Mouse (Mus musculus): ENCODE measurements at regions not wholly inside any gene's neighbourhood (a gene's known extent, or its start where the extent isn't known, plus 50 kb on each side); places are given as distances from the start of the nearest gene placed in this dataset.

- H3K4me2 ChIP-seq (replicated peaks; ENCODE audit: low read depth, low read length): no peak overlapping the region
- no peak overlapping the region for H3K4me3 ChIP-seq (ENCODE audit: low read length)
- 87% methylated on average over 2 of the region's 2 CpGs for WGBS
- H3K36me3 ChIP-seq (ENCODE audit: insufficient read depth, low read length): no peaks in the 10 kb centered on the region
- H3K27me3 ChIP-seq (ENCODE audit: insufficient read depth, low read length): no peaks in the 10 kb centered on the region
- ATAC-seq (ENCODE audit: low FRiP score, low TSS enrichment): no peak
- 0 out of 2 replicates have a peak, but pooled peaks cover 3% of the 10 kb centered on the region for H3K4me1 ChIP-seq (ENCODE audit: insufficient read depth, low read length)
- H3K9me3 ChIP-seq (ENCODE audit: low read length): no peaks in the 10 kb centered on the region
- no peak overlapping the region for H3K27ac ChIP-seq (ENCODE audit: low read length)
- H3K9ac ChIP-seq (replicated peaks; ENCODE audit: low read length): no peak overlapping the region
Measured at GRCm38 (mm10) chr1:169439621-169440020, 91.6 kb downstream of the Nuf2 start.

GRCm38 (mm10) chr1:169438006-169438405 is 93.3 kb downstream of the Nuf2 start:
- H3K36me3 ChIP-seq (ENCODE audit: insufficient read depth, low read length): no peaks in the 10 kb centered on the region

GRCm38 (mm10) chr1:169422408-169422807 is 108.9 kb downstream of the Nuf2 start:
- Histone ChIP-seq H3K9ac (replicated peaks; ENCODE audit: low read length) (no peak overlapping the region), H3K27me3 (ENCODE audit: insufficient read depth, low read length) (no peaks in the 10 kb centered on the region), H3K9me3 (ENCODE audit: low read length) (no peaks in the 10 kb centered on the region), H3K36me3 (ENCODE audit: insufficient read depth, low read length) (no peaks in the 10 kb centered on the region), H3K27ac (ENCODE audit: low read length) (no peak overlapping the region), H3K4me1 (ENCODE audit: insufficient read depth, low read length) (no peaks in the 10 kb centered on the region), H3K4me3 (ENCODE audit: low read length) (no peak overlapping the region), H3K4me2 (replicated peaks; ENCODE audit: low read depth, low read length) (no peak overlapping the region)
- WGBS: 64% methylated on average over 3 of the region's 3 CpGs
- ATAC-seq (ENCODE audit: low FRiP score, low TSS enrichment): no peak

More at GRCm38 (mm10) chr1:169438006-169438405, 93.3 kb downstream of the Nuf2 start:
- Histone ChIP-seq H3K9ac (replicated peaks; ENCODE audit: low read length) (no peak overlapping the region), H3K27me3 (ENCODE audit: insufficient read depth, low read length) (no peaks in the 10 kb centered on the region), H3K4me1 (ENCODE audit: insufficient read depth, low read length) (0 out of 2 replicates have a peak, but pooled peaks cover 3% of the 10 kb centered on the region), H3K27ac (ENCODE audit: low read length) (no peak overlapping the region), H3K4me2 (replicated peaks; ENCODE audit: low read depth, low read length) (no peak overlapping the region), H3K9me3 (ENCODE audit: low read length) (no peaks in the 10 kb centered on the region), H3K4me3 (ENCODE audit: low read length) (no peak overlapping the region)
- WGBS: 90% methylated on average over 3 of the region's 3 CpGs
- no peak for ATAC-seq (ENCODE audit: low FRiP score, low TSS enrichment)

- ATAC-seq (ENCODE audit: low FRiP score, low TSS enrichment): no peak
- no peak overlapping the region for H3K4me3 ChIP-seq (ENCODE audit: low read length)
- H3K27ac ChIP-seq (ENCODE audit: low read length): no peak overlapping the region
- H3K4me2 ChIP-seq (replicated peaks; ENCODE audit: low read depth, low read length): no peak overlapping the region
- no peaks in the 10 kb centered on the region for H3K36me3 ChIP-seq (ENCODE audit: insufficient read depth, low read length)
- no peaks in the 10 kb centered on the region for H3K4me1 ChIP-seq (ENCODE audit: insufficient read depth, low read length)
- WGBS: 50% methylated on average over 1 of the region's 1 CpGs
- H3K9ac ChIP-seq (replicated peaks; ENCODE audit: low read length): no peak overlapping the region
- H3K27me3 ChIP-seq (ENCODE audit: insufficient read depth, low read length): no peaks in the 10 kb centered on the region
- H3K9me3 ChIP-seq (ENCODE audit: low read length): no peaks in the 10 kb centered on the region
Measured at GRCm38 (mm10) chr1:169421671-169422070, 109.6 kb downstream of the Nuf2 start.

GRCm38 (mm10) chr1:169418665-169419045 is 112.6 kb downstream of the Nuf2 start:
- H3K4me3 ChIP-seq (ENCODE audit: low read length): no peak overlapping the region
- no peaks in the 10 kb centered on the region for H3K27me3 ChIP-seq (ENCODE audit: insufficient read depth, low read length)
- no peaks in the 10 kb centered on the region for H3K4me1 ChIP-seq (ENCODE audit: insufficient read depth, low read length)
- ATAC-seq (ENCODE audit: low FRiP score, low TSS enrichment): no peak
- H3K9me3 ChIP-seq (ENCODE audit: low read length): no peaks in the 10 kb centered on the region
- H3K4me2 ChIP-seq (replicated peaks; ENCODE audit: low read depth, low read length): no peak overlapping the region
- no peak overlapping the region for H3K27ac ChIP-seq (ENCODE audit: low read length)
- H3K9ac ChIP-seq (replicated peaks; ENCODE audit: low read length): no peak overlapping the region
- no peaks in the 10 kb centered on the region for H3K36me3 ChIP-seq (ENCODE audit: insufficient read depth, low read length)
- 92% methylated on average over 4 of the region's 4 CpGs for WGBS

- H3K4me3 ChIP-seq (ENCODE audit: low read length): no peak overlapping the region
- H3K9ac ChIP-seq (replicated peaks; ENCODE audit: low read length): no peak overlapping the region
- no peak overlapping the region for H3K4me2 ChIP-seq (replicated peaks; ENCODE audit: low read depth, low read length)
- H3K27me3 ChIP-seq (ENCODE audit: insufficient read depth, low read length): no peaks in the 10 kb centered on the region
- no peak for ATAC-seq (ENCODE audit: low FRiP score, low TSS enrichment)
- 76% methylated on average over 10 of the region's 10 CpGs for WGBS
- H3K4me1 ChIP-seq (ENCODE audit: insufficient read depth, low read length): no peaks in the 10 kb centered on the region
- H3K36me3 ChIP-seq (ENCODE audit: insufficient read depth, low read length): no peaks in the 10 kb centered on the region
- H3K27ac ChIP-seq (ENCODE audit: low read length): no peak overlapping the region
- no peaks in the 10 kb centered on the region for H3K9me3 ChIP-seq (ENCODE audit: low read length)
Measured at GRCm38 (mm10) chr1:169417979-169418664, 113.1 kb downstream of the Nuf2 start.

GRCm38 (mm10) chr1:169416701-169417100 is 114.6 kb downstream of the Nuf2 start:
- H3K27ac ChIP-seq (ENCODE audit: low read length): no peak overlapping the region
- H3K4me1 ChIP-seq (ENCODE audit: insufficient read depth, low read length): no peaks in the 10 kb centered on the region
- H3K36me3 ChIP-seq (ENCODE audit: insufficient read depth, low read length): no peaks in the 10 kb centered on the region
- H3K27me3 ChIP-seq (ENCODE audit: insufficient read depth, low read length): no peaks in the 10 kb centered on the region
- no peak overlapping the region for H3K4me2 ChIP-seq (replicated peaks; ENCODE audit: low read depth, low read length)
- WGBS: 88% methylated on average over 1 of the region's 1 CpGs
- H3K9me3 ChIP-seq (ENCODE audit: low read length): no peaks in the 10 kb centered on the region
- no peak for ATAC-seq (ENCODE audit: low FRiP score, low TSS enrichment)
- no peak overlapping the region for H3K9ac ChIP-seq (replicated peaks; ENCODE audit: low read length)
- no peak overlapping the region for H3K4me3 ChIP-seq (ENCODE audit: low read length)

- Histone ChIP-seq H3K36me3 (ENCODE audit: insufficient read depth, low read length) (no peaks in the 10 kb centered on the region), H3K9ac (replicated peaks; ENCODE audit: low read length) (no peak overlapping the region), H3K27me3 (ENCODE audit: insufficient read depth, low read length) (no peaks in the 10 kb centered on the region), H3K4me1 (ENCODE audit: insufficient read depth, low read length) (no peaks in the 10 kb centered on the region), H3K4me2 (replicated peaks; ENCODE audit: low read depth, low read length) (no peak overlapping the region), H3K9me3 (ENCODE audit: low read length) (no peaks in the 10 kb centered on the region), H3K27ac (ENCODE audit: low read length) (no peak overlapping the region), H3K4me3 (ENCODE audit: low read length) (no peak overlapping the region)
- 67% methylated on average over 2 of the region's 2 CpGs for WGBS
- ATAC-seq (ENCODE audit: low FRiP score, low TSS enrichment): no peak
Measured at GRCm38 (mm10) chr1:169408120-169408519, 123.1 kb downstream of the Nuf2 start.

- H3K27ac ChIP-seq (ENCODE audit: low read length): no peak overlapping the region
- WGBS: 59% methylated on average over 6 of the region's 6 CpGs
- no peak overlapping the region for H3K9ac ChIP-seq (replicated peaks; ENCODE audit: low read length)
- no peaks in the 10 kb centered on the region for H3K9me3 ChIP-seq (ENCODE audit: low read length)
- ATAC-seq (ENCODE audit: low FRiP score, low TSS enrichment): no peak
- no peak overlapping the region for H3K4me2 ChIP-seq (replicated peaks; ENCODE audit: low read depth, low read length)
- no peaks in the 10 kb centered on the region for H3K27me3 ChIP-seq (ENCODE audit: insufficient read depth, low read length)
- H3K36me3 ChIP-seq (ENCODE audit: insufficient read depth, low read length): no peaks in the 10 kb centered on the region
- H3K4me3 ChIP-seq (ENCODE audit: low read length): no peak overlapping the region
- H3K4me1 ChIP-seq (ENCODE audit: insufficient read depth, low read length): no peaks in the 10 kb centered on the region
Measured at GRCm38 (mm10) chr1:169400841-169401240, 130.4 kb downstream of the Nuf2 start.

GRCm38 (mm10) chr1:169397371-169397770 is 133.9 kb downstream of the Nuf2 start:
- no peak overlapping the region for H3K4me2 ChIP-seq (replicated peaks; ENCODE audit: low read depth, low read length)
- no peaks in the 10 kb centered on the region for H3K4me1 ChIP-seq (ENCODE audit: insufficient read depth, low read length)
- no peaks in the 10 kb centered on the region for H3K27me3 ChIP-seq (ENCODE audit: insufficient read depth, low read length)
- H3K4me3 ChIP-seq (ENCODE audit: low read length): no peak overlapping the region
- no peaks in the 10 kb centered on the region for H3K9me3 ChIP-seq (ENCODE audit: low read length)
- H3K9ac ChIP-seq (replicated peaks; ENCODE audit: low read length): no peak overlapping the region
- 86% methylated on average over 4 of the region's 4 CpGs for WGBS
- no peak overlapping the region for H3K27ac ChIP-seq (ENCODE audit: low read length)
- ATAC-seq (ENCODE audit: low FRiP score, low TSS enrichment): no peak
- H3K36me3 ChIP-seq (ENCODE audit: insufficient read depth, low read length): no peaks in the 10 kb centered on the region
